Mouse (Mus musculus): ENCODE results near the gene Tomm40l.

Tomm40l gene

GRCm38 (mm10) chr1:171222238-171223155, at the start of gene Tomm40l:
Gene Tomm40l, minus strand, starts transcription at chr1:171222514.
- peak; percentile 100 for DNase-seq (ENCODE audit: low read depth, low spot score)

DNA sequence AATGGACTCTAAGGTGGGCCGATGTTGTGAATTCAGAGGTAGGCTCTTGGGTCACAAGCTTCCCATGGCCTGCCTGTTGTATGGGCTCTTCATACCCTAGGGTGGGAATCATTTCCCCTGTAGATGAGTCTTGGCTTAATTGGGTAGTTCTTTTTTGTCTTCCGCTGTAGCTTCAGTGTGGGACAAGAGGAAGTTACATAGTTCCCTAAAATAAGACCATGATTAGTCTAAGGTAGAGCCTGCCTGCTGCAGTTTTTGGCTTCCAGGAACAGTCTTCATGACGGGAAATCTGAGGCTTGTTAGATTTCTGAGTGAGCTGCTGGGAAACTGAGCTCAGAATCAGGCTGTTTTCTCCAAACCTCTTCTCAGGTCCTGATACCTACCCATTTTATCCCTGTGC, 49.8 kb upstream of the Tomm40l start:
- no peak for DNase-seq (ENCODE audit: low read depth, low spot score)

DNA sequence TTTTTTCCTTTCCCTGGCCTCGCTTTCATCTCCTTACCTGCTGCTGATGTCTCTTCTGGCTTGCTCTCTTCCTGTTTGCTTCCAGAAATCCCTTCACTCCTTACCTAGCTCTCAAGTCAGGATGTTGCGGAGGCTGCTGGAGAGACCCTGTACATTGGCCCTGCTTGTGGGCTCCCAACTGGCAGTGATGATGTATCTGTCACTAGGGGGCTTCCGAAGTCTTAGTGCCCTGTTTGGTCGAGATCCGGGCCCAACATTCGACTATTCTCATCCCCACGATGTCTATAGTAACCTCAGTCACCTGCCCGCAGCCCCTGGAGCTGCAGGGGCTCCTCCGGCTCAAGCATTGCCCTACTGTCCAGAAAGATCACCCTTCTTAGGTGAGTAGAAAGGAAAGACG, 49.3 kb upstream of the Tomm40l start:
- no peak for DNase-seq (ENCODE audit: low read depth, low spot score)

DNA sequence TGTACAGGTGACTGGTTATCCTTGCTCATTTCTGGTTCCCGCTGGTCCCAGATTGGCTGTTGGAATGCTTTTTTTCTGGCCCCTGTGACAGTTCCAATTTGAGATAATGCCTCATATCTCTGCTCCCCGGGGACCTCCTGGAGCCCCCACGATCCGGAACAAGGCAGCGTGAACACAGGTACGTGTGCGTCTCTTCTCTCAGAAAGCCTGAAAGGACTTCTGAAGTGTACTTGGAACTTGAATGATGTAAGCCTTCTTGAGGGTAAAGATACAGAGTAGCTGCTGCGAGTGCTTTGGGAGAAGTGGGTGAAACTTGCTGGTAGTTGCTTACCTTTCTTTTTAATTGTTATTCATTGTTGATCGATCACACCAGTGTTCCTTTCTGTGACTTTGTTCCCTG, 48.9 kb upstream of the Tomm40l start:
- DNase-seq (ENCODE audit: low read depth, low spot score): no peak

GRCm38 (mm10) chr1:171270573-171270900, 48.2 kb upstream of the Tomm40l start:
- DNase-seq (ENCODE audit: low read depth, low spot score): peak; percentile 76

GRCm38 (mm10) chr1:171269848-171270572, 47.7 kb upstream of the Tomm40l start, which contains the start of gene B4galt3:
Gene B4galt3, plus strand, starts transcription at chr1:171270328.
- peak; percentile 93 for DNase-seq (ENCODE audit: low read depth, low spot score)

DNA sequence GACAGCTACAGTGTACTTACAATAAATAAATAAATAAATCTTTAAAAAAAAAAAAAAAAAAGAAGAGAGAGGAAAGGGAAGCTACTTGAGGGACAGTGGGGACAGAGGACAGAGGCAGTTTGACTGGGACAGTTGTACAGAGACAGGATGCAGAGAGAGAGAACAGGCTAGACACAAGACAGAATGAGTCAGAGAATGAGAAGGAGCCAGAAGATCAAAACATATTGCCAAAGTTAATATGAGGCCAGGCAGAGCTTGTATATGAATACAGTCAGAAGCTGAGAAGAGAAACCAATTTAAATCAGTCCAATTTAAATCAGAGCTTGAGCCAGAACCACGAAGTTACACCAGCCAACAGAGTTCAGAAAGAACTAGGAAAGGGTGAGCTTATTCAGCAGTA, 46.0 kb upstream of the Tomm40l start:
- no peak for DNase-seq (ENCODE audit: low read depth, low spot score)

GRCm38 (mm10) chr1:171265971-171266744, 43.8 kb upstream of the Tomm40l start:
- DNase-seq (ENCODE audit: low read depth, low spot score): no peak

DNA sequence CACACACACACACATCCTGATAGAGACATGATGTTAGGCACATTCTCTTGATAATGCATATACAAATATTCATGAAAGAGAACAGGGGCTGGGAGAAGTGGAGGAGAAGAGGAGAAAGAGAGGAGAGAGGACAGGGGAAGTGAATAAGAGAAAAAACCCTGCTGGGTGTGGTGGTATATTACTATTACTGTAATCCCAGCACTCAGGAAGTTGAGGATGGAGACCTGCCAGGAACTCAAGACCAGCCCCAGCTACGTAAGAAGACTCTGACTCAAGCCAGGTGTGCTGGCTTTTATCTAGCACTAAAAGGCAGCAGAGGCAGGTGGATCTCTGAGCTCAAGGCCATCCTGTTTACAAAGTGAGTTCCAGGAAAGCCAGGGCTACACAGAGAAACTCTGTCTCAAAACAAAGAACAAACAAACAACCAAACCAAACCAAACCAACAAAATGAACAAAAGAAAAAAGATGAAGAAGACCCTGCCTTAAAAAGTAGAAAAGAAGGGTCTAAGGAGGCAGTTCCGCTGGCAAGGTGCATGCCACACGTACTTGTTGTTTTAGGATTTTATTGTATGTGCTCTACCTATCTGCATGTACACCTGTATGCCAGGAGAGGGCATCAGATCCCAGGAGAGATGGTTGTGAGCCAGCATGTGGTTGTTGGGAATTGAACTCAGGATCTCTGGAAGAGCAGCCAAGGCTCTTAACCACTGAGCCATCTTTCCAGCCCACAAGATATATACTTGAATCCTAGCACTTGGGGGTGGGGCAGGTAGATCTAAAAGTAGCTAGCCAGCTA, 41.5 kb upstream of the Tomm40l start:
- DNase-seq (ENCODE audit: low read depth, low spot score): peak; percentile 76

DNA sequence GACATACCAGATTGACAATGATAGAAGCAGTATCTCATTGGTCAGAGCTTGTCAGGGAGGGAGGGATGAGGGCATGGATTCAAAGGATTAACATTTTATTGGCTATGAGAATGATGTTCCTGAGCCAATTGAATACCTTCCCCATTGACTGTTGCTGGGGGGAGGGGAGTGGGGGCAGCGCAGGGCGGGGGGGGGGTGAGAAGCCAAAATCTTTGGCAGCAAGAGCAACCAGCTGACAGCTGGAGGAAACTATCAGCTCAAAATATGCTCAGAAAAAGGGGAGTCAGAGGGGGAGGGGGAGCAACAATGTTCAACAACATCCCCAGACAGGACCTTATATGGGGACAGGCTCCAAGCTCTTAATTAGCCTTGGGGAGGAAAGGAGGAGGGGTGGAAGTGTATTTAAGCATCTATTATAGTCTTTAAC, 40.9 kb upstream of the Tomm40l start:
- no peak for DNase-seq (ENCODE audit: low read depth, low spot score)

GRCm38 (mm10) chr1:171262594-171263130, 40.3 kb upstream of the Tomm40l start:
- DNase-seq (ENCODE audit: low read depth, low spot score): no peak

DNA sequence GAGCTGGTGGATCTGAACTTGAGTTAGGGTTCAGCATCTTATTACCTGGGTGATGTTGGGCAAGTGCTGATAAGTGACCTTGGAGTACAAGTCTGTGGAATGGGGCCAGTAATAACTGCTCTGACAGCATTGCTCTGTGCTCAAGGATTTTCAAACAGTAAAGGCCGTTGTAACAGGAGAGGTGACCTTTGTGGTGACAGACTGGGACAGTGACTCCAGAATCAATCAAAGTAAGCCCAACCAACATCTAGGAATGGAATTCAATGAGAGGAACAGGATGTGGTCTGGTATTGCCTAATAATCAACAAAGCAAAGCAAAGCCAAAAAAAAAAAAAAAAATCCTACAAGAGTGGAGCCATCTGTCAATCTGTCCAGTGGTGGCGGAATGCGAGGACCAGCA, 38.0 kb upstream of the Tomm40l start:
- no peak for DNase-seq (ENCODE audit: low read depth, low spot score)

DNA sequence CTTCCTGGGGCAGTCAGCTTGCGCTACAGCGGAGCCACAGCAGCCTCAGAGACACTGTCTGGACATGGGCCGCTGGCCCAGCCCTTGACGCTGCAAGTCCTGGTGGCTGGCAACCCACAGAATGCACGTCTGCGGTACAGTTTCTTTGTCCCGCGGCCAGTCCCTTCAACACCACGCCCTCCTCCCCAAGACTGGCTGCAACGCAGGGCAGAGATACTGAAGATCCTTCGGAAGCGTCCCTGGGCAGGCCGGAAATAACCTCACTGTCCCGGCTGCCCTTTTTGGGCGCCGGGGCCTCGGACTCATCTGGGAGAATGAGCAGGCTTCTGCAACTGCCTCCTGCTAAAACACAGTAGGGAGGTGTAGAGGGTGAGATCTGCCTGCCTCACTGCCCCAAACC, 36.6 kb upstream of the Tomm40l start:
- no peak for DNase-seq (ENCODE audit: low read depth, low spot score)

- no peak for DNase-seq (ENCODE audit: low read depth, low spot score)
These were observed 35.5 kb upstream of the Tomm40l start for GRCm38 (mm10) chr1:171257781-171258180.

GRCm38 (mm10) chr1:171256937-171257548, 34.7 kb upstream of the Tomm40l start:
- peak; percentile 87 for DNase-seq (ENCODE audit: low read depth, low spot score)

DNA sequence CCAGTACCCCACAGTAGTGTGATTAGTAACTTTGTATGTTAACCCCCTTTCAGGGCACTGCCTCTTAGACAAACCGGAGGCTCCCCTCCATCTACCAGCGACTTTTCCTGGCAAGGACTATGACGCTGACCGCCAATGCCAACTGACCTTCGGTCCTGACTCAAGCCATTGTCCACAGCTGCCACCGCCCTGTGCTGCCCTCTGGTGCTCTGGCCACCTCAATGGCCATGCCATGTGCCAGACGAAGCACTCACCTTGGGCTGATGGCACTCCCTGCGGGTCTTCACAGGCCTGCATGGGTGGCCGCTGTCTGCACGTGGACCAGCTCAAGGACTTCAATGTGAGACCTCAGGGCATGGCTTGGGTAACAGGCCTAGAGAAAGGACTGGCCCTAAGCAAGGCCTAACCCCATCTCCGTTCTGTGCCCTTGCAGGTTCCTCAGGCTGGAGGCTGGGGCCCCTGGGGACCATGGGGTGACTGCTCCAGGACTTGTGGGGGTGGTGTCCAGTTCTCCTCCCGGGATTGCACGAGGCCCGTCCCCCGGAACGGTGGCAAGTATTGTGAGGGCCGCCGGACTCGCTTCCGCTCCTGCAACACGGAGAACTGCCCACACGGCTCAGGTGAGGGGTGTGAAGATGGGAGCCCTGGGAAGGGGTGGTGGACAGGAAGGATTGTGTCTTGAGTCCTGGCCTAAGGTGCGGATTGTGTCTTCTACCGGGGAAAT, 33.9 kb upstream of the Tomm40l start:
- no peak for DNase-seq (ENCODE audit: low read depth, low spot score)

- DNase-seq (ENCODE audit: low read depth, low spot score): peak; percentile 55
These were observed 30.1 kb upstream of the Tomm40l start for GRCm38 (mm10) chr1:171252415-171252814.

- DNase-seq (ENCODE audit: low read depth, low spot score): peak; percentile 55
These were observed 29.4 kb upstream of the Tomm40l start for GRCm38 (mm10) chr1:171251594-171252324.
